Mouse (Mus musculus): Measurements from ENCODE around the gene 2210010C04Rik. TPM values are rescaled to one million over a fixed set of nuclear protein-coding genes. Genes with fewer than 3 reads are reported as not detected.
"Not testable (repeated sequence)": the region's sequence is repeated elsewhere in the genome, so short reads cannot be mapped to it uniquely, and the experiment has no call there.

Gene 2210010C04Rik
- total RNA-seq, 2 experiments from 2014 or later: not detected

- DNase-seq: no peak
Observed at GRCm38 (mm10) chr6:41018629-41019028, 16.7 kb downstream of the 2210010C04Rik start.

GRCm38 (mm10) chr6:41015065-41015464, 20.2 kb downstream of the 2210010C04Rik start:
- no peak for DNase-seq

- DNase-seq: not testable (repeated sequence)
Observed at GRCm38 (mm10) chr6:40999379-40999778, 35.9 kb downstream of the 2210010C04Rik start, which contains the start of gene Gm2663. Gene Gm2663, minus strand, starts transcription at chr6:40999479.

Other genes with a start within 250 kb of the 2210010C04Rik start
- not detected for gene Moxd2, start 148.0 kb downstream of the 2210010C04Rik start, total RNA-seq (2021)
- gene Prss58, start 135.1 kb downstream of the 2210010C04Rik start, total RNA-seq (2021): not detected
- not detected for gene 1700074P13Rik, start 95.0 kb downstream of the 2210010C04Rik start, total RNA-seq (2021)
- gene Gm4744, start 83.6 kb downstream of the 2210010C04Rik start, total RNA-seq (2021): not detected
- not detected for gene 1810009J06Rik, start 70.8 kb downstream of the 2210010C04Rik start, total RNA-seq (2021)
- gene Gm2663, start 36.0 kb downstream of the 2210010C04Rik start, total RNA-seq (2021): not detected

Measured in heart, postnatal 4 days (tissue).